Mouse (Mus musculus) spleen, adult 12 weeks (tissue): ENCODE measurements around the gene Dedd.

Experiments used
- DNase-seq: peaks from one replicate; pipeline ENCODE4 v3.0.0; 2022; ENCODE audit warnings: low spot score

Dedd gene

DNA sequence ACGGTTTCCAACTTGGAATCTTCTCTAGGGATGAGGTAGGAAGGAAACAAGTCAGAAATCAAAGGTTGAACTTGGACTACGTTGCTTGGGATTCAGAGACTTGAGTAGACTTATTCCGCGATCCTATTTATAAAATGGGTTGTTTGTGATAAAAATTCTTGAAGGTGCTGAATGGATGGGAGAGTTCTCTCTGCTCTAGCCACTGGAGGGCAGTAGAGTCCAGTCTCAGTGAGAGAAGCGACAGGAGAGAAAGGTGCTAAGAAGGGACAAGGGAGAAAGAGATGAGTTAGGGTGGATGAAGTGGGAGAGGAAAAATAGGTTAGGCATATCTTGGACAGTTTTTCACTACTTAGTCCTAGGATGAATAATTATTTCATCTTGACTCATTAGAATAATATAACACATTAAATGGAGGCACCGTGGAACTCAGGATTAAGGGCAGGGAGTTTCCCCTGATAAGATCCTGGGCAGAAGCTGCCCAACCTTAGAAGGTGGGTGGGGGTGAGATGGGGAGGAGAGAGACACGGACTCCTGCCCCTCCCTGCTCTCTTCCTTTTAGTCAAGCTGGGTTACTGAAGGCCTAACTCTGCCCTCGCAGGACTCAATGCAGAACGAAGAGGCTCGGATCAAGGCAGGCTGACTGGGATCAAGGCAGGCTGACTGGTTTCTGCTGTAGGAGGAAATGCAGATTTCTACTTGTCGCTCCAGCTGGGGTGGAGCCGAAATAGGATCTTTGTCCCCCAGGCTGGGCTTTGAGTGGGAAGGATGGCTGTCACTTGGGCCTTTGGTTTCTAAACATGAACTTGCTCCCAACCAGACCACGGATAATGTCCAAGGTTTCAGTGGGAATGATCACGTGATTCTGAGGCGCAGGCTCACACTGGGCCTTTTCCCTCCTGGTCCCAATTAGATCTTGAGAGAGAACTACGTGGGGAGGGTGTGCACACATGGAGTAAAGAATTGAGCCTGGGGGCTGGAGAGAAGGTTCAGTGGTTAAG lies 32.5 kb downstream of the Dedd start:
- peak; percentile 61 for DNase-seq

DNA sequence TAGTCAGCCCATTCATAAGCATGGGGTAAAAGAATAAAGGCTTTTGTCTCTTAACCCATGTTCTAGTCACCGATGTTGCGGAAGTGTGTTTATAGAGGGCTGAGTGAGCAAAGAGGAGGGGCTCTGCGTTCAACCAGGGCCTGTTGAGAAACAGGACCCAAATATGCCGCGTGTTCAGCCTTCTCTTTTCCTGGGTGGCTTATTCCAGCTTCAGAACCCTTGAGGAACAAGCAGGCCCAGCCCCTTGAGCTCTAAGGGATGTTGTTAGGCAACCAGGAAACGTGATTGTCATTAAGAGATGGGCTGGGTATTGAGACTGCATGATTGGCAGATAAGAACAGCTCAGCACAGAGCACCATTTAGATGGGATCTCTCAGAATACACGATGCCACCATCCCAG lies 37.0 kb downstream of the Dedd start:
- no peak for DNase-seq

DNA sequence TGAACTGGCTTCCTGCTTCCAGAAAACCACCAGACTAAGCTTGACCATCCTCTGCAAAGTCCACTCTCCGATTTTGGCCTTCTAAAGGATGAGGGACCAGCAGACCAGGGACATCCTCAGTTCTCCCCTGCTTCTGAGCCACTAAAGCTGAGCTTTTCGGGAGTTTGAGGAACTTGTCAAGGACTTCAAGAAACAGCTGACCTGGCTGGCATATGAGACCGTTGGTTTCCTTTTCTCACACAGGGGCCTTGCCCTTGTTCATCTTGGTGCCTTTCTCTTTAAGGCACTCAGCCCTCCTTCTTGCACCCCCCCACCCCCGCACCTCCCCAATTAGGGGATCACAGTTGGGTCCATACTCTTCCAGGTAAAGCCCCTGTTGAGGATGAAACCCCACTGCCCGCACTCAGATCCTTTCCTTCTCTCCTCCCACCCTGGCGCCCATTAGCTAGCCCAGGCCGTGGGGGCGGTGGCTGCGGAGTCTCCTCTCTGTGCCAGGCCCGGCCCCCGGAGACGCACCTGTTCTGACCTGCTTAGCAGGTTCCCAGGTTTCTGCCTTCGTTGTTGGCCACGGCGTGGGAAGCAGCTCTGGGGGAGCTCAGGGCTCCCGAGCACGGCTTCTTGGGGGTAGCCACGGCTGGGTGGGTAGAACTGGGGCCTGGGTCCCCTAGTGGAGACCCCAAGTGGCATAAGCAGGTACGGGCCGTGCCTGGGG lies 41.1 kb downstream of the Dedd start, which contains the start of gene Nectin4:
Gene Nectin4 (plus strand): TSS at position 255 of the 712 bp plus-strand sequence.
- DNase-seq: no peak

DNA sequence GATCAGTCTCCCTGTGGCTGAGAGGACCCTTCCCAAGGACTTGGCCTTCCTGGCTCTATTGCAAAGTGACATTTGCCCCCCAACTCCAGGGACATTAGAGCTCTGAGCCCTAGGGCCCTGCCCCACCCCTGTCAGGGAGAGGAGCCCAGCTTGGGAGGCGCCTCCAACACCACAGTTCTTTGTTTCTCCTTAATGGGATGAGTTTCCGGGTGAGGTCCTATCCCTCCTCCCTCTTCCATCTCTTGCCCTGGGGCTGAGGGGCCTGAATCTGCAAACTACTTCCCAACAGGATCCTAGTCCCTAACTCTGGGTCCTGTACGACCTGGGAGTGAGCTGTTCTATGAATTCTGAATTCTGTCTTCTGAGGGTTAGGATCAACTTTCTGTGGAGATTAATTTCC lies 43.9 kb downstream of the Dedd start:
- DNase-seq: no peak

DNA sequence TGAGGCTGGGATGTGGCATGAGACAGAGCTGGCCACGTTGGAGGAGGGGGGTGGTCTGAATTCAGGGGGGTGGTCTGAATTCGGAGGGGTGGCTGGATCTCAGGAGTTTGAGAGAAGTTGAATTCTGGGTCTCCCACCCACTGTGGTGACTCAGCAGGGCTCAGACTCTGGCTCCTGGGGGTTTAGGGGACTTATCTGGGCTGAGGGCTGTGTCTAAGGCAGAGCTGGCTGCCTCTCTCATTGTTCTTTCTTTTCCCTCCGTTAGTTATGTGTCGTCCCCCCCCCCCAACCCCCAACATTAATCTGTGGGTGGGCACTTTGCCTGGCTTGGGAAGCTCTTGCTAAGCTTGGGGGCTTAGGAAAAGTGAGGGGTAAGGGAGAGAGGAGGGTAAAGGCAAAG lies 45.0 kb downstream of the Dedd start:
- no peak for DNase-seq

DNA sequence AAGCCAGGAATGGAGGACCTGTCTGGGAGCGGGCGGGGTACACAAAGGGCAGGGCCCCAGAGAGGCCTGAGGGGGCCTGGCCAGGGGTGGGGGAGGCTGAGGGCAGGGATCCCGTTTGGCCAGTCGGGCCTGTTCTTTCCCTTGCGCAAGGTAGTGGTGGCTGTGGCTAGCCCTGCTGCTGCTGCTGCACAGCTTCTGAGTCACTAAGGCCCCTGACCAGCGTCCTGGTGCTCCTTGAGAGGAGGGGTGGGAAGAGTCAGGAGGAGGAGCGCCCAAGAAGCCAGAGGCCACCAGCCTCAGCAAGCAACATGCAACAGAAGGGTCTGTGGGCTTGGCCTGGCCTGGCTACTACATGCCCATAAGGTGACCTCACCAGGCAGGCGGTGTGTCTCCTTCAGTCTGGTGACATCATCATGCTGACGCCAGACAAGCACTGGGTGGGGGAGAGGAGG lies 46.7 kb downstream of the Dedd start:
- no peak for DNase-seq

DNA sequence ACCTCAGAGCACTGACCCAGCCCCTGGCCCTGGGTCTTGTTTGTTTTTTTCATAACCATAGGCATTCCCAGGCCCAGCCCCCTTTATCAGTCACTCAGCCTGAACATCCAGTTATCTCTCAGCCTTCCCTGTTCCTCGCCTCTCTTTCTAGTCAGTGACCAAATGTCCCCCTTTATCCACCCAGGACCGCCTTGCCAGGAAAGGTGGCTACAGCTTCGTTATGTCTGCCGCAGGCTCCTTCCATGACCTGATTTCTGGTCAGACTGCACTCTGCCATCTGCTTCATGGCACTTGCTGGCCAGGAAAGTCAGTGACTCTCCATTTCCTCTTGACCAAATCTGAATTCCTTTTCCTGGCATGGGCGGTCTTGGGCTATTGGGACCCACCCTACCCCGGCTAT lies 49.4 kb downstream of the Dedd start:
- DNase-seq: no peak

DNA sequence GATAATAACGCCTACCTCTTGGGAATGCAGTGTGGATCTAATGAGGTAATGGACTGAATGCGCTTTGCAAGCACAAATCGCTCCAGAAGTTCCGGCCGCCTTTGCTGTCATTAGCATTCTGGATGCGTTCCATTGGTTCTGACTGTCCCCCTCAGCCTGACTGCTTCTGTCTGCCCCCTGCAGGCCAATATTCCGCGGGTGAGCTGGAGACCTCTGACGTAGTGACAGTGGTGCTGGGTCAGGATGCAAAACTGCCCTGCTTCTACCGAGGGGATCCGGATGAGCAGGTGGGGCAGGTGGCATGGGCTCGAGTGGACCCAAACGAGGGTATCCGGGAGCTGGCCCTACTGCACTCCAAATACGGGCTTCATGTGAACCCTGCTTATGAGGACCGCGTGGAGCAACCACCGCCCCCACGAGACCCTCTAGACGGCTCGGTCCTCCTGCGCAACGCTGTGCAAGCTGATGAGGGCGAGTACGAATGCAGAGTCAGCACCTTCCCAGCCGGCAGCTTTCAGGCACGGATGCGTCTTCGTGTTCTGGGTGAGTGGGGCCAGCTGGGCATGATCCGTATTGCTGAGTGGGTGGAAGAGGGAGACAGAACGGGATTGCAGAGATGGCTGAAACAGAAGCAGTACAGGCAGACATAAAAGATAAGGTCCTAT lies 51.1 kb downstream of the Dedd start:
- peak; percentile 60 for DNase-seq

DNA sequence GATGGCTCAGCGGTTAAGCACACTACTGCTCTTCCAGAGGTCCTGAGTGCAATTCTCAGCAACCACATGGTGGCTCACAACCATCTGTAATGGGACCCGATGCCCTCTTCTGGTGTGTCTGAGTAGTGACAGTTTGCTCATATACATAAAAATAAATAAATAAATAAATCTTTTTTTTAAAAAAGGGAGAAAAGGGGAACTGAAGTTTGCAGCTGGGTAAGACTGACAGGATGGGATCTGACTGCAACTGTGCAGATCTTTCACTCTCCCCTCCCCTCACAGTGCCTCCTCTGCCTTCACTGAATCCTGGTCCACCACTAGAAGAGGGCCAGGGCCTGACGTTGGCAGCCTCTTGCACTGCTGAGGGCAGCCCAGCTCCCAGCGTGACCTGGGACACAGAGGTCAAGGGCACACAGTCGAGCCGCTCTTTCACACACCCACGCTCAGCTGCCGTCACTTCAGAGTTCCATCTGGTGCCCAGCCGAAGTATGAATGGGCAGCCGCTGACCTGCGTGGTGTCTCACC lies 53.2 kb downstream of the Dedd start:
- DNase-seq: no peak

DNA sequence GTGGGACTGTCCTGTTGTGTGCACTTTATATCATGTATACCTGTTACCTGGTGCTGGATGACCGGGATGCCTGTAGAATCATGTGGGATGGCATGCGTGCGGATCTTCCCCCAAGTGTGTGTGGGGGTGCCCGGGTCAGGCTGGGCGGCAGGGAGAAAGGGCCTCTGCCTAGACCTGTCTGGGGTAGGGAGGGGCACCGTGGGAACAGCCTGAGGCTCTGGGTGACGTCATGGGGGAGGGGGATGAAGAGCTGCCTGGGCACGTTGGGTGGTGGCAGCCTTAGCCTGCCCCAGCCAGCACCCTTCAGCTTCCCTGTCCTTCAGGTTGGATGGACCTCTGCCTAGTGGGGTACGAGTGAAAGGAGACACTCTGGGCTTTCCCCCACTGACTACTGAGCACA lies 55.4 kb downstream of the Dedd start:
- no peak for DNase-seq

DNA sequence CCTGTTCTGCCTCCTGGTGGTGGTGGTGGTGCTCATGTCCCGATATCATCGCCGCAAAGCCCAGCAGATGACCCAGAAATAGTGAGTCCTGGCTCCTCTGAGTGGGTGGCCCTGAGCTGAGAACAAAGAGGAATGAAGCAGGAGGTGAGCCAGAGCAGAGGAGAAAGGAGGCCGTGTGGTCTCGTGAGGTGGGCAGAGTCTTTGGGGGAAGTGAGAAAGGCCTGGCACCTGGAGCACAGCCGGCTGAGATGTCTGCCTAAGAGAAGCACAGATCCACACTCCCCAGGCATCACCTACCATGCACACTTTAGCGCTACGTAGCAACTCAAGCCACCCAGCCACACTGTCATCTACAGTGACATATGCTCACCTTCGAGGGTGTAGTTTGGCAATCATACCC lies 56.2 kb downstream of the Dedd start:
- DNase-seq: no peak

DNA sequence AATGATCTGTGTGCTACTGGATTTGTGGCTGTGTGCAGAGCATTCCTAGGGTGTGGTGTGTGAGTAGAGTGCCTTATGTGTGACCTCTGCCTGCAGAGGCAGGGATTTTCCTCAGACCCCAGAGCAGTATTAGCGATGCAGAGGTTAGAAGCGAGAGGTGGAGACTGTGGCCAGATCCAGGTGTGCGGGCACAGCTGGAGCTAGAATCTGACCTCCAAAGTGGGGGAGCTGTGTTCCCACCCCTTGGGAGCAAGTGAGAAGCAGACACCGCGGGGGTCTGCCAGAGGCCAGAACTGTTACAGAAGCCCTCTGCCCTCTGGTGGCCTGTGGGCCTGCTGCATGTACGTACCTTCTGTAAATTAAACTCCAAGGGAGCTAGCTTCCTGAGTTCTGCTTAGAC lies 58.2 kb downstream of the Dedd start:
- DNase-seq: no peak

DNA sequence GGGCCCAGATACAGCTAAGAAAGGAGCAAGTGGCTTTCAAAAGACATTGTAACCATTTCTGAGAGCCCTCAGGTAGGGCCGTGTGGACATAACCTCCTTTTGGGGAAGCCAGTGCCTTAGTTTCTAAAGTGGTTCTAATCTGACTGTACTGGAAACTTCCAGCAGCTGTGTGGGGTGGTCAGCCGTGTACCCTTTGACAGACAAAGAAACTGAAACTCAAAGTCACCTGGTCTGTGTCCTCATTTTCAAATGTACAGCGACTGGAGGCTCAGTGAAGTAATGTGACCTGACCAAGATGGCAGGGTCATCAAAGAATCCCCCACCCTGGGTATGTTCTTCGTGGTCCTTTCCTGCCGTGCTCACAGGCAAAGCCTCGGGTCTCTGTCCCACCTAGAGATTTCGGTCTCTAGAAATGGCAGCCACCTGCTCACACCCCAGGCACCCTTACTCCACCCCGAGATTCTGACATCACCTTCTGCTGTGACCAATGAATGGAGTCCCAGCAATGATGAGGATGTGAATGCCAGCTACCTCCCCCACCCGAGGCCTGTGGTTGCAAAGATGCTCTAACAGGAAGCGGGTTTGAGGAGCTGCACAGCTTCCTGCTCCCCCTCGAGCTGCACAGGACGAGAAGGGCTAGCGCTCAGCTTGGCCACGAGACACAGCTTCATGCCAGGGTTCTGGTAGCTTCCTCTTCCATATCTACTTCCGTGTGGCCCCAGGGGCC lies 59.6 kb downstream of the Dedd start, which contains the start of gene Arhgap30:
Gene Arhgap30 (plus strand): TSS at position 579 of the 727 bp plus-strand sequence.
- peak; percentile 78 for DNase-seq

DNA sequence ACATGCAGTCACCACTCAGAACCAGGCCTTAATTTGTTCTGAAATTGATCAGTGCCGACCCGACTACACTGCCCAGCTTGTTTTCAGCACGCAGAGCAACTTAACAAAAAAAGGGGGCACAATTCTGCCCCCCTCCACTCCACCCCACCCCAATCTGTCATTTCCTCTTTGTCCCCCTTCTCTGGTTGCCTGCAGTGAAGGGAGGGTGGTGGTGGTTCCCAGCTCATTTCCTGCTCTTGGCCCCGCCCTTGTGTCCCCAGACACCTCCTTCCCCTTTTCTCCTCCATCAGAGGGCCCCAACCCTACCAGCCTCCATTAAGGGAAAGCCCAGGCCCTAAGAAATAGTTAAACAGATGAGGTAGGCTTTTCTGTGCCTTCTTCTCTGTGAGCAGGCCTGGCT lies 61.2 kb downstream of the Dedd start:
- peak; percentile 54 for DNase-seq
